Mouse (Mus musculus) adrenal gland, adult 8-10 months (tissue): Measurements from ENCODE around the gene 5830473C10Rik. TPM values are rescaled to one million over a fixed set of nuclear protein-coding genes. Genes with fewer than 3 reads are reported as not detected.

Experiments
- total RNA-seq, 4 experiments: library from RNA; stranded (reverse); gene quantifications; 2 replicates each; pipeline ENCODE4 v1.2.4; 2022

The 5830473C10Rik gene
- total RNA-seq, 4 experiments from 2014 or later = not detected

Other genes with a start within 250 kb of the 5830473C10Rik start
- gene Ankrd17, start 194.5 kb upstream of the 5830473C10Rik start, total RNA-seq = 100 to 1,000 TPM in 2 of 4 experiments, 10 to 100 TPM in 2; 87.8 to 118 (median 94.8) TPM
- 1 to 10 TPM; 3.5 to 4.9 (median 3.9) TPM for gene Gm9958, start 193.9 kb upstream of the 5830473C10Rik start, total RNA-seq
- gene Alb, start 100.2 kb upstream of the 5830473C10Rik start, total RNA-seq = 10 to 100 TPM in 2 of 4 experiments, 1 to 10 TPM in 2; 1.6 to 22.6 (median 9.2) TPM
- gene Afp, start 70.4 kb upstream of the 5830473C10Rik start, total RNA-seq = not detected
- gene Afm, start 42.2 kb upstream of the 5830473C10Rik start, total RNA-seq = under 1 TPM in 2 of 4 experiments, not detected in 2; 0.12 to 0.35 TPM
- gene Rassf6, start 79.5 kb downstream of the 5830473C10Rik start, total RNA-seq = 1 to 10 TPM in 3 of 4 experiments, under 1 TPM in 1; 0.46 to 2.0 (median 1.7) TPM
- gene Cxcl5, start 198.3 kb downstream of the 5830473C10Rik start, total RNA-seq = not detected
- gene Ppbp, start 207.4 kb downstream of the 5830473C10Rik start, total RNA-seq = 1 to 10 TPM; 1.1 to 2.0 (median 1.5) TPM
- gene Pf4, start 211.3 kb downstream of the 5830473C10Rik start, total RNA-seq = 10 to 100 TPM in 2 of 4 experiments, 1 to 10 TPM in 2; 7.5 to 15.6 (median 11.1) TPM
- not detected for gene Cxcl3, start 225.0 kb downstream of the 5830473C10Rik start, total RNA-seq
- gene Cxcl15, start 233.4 kb downstream of the 5830473C10Rik start, total RNA-seq = not detected